Mouse (Mus musculus) small intestine, adult 2 months (tissue): ENCODE results near the gene Klhl35.

ENCODE experiments used
- CTCF ChIP-seq: fragments of 200-500 bp; IDR thresholded peaks from 2 replicates; pipeline ENCODE4 v1.5.1; 2012; ENCODE audit warnings: low read depth, mild to moderate bottlenecking, control low read depth, inconsistent platforms, low read length, moderate library complexity, mixed read lengths; ENCODE audit not compliant: insufficient replicate concordance, insufficient read length; ENCODE audit errors: extremely low read depth
- POLR2A ChIP-seq: fragments of 200-500 bp; IDR thresholded peaks from 2 replicates; pipeline ENCODE4 v1.6.1; 2012; ENCODE audit warnings: low read depth, mild to moderate bottlenecking, control low read depth, inconsistent platforms, low read length, moderate library complexity

DNA sequence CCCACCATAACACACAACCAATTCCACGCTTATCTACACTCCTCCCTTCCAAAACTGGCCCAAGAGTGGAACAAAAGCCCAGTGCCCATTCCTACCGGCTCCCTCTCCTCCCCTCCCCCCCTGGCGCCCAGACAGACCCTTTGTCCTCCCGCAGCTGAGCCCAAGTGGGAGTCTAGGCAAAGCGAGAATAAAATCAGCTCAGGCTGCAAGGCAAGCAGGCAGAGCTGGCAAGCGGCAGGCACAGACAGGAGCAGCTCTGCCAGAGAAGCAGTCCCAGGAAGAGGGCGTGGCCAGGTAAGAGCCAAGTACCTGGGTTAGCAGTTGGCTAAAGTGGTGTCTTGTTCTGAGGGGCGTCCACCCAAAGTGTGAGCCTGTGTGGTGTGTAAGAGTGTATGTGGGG lies at the start of gene Klhl35:
- TF ChIP-seq POLR2A (no peak), CTCF (no peak)
